Mouse (Mus musculus): ENCODE measurements around the gene Eif2a. TPM values are rescaled to one million over a fixed set of nuclear protein-coding genes. Genes with fewer than 3 reads are reported as not detected.
"Not testable (repeated sequence)": the region's sequence is repeated elsewhere in the genome, so short reads cannot be mapped to it uniquely, and the experiment has no call there.

Gene Eif2a
- polyA plus RNA-seq, 1 experiment from 2014 or later: 71.1 TPM

GRCm38 (mm10) chr3:58577506-58578050 is 52.0 kb downstream of the Eif2a start:
- Histone ChIP-seq H3K27me3 (ENCODE audit: control insufficient read depth, insufficient read depth, low read length) (no peaks in the 10 kb centered on the region), H3K27ac (ENCODE audit: low read depth, low read length) (no peak overlapping the region), H3K36me3 (ENCODE audit: control insufficient read depth, insufficient read depth, low read length) (peaks cover 8% of the 10 kb centered on the region; the same call in 1 of the 2 replicates), H3K4me3 (ENCODE audit: low read length) (peak overlapping the region; percentile 91), H3K9ac (ENCODE audit: low read depth, low read length) (peak overlapping the region; percentile 99; the same call in 1 of the 2 replicates), H3K4me2 (replicated peaks; ENCODE audit: low read depth, low read length) (peak overlapping the region; percentile 55), H3K4me1 (ENCODE audit: control insufficient read depth, insufficient read depth, low read length) (no peaks in the 10 kb centered on the region), H3K9me3 (ENCODE audit: control insufficient read depth, low read length) (no peaks in the 10 kb centered on the region)
- no peak for ATAC-seq (ENCODE audit: low FRiP score, low TSS enrichment)
- 13% methylated on average over 8 of the region's 8 CpGs for WGBS

GRCm38 (mm10) chr3:58581530-58581929 is 55.9 kb downstream of the Eif2a start:
- H3K9ac ChIP-seq (ENCODE audit: low read depth, low read length): no peak overlapping the region
- peaks cover 17% of the 10 kb centered on the region; the same call in 1 of the 2 replicates for H3K36me3 ChIP-seq (ENCODE audit: control insufficient read depth, insufficient read depth, low read length)
- H3K4me1 ChIP-seq (ENCODE audit: control insufficient read depth, insufficient read depth, low read length): no peaks in the 10 kb centered on the region
- H3K9me3 ChIP-seq (ENCODE audit: control insufficient read depth, low read length): no peaks in the 10 kb centered on the region
- H3K4me3 ChIP-seq (ENCODE audit: low read length): no peak overlapping the region
- WGBS: 84% methylated on average over 4 of the region's 4 CpGs
- H3K4me2 ChIP-seq (replicated peaks; ENCODE audit: low read depth, low read length): no peak overlapping the region
- no peaks in the 10 kb centered on the region for H3K27me3 ChIP-seq (ENCODE audit: control insufficient read depth, insufficient read depth, low read length)
- no peak for ATAC-seq (ENCODE audit: low FRiP score, low TSS enrichment)
- H3K27ac ChIP-seq (ENCODE audit: low read depth, low read length): no peak overlapping the region

GRCm38 (mm10) chr3:58582297-58582696 is 56.7 kb downstream of the Eif2a start:
- no peak overlapping the region for H3K9ac ChIP-seq (ENCODE audit: low read depth, low read length)
- H3K9me3 ChIP-seq (ENCODE audit: control insufficient read depth, low read length): no peaks in the 10 kb centered on the region
- WGBS: 76% methylated on average over 5 of the region's 5 CpGs
- H3K4me1 ChIP-seq (ENCODE audit: control insufficient read depth, insufficient read depth, low read length): no peaks in the 10 kb centered on the region
- ATAC-seq (ENCODE audit: low FRiP score, low TSS enrichment): no peak
- H3K36me3 ChIP-seq (ENCODE audit: control insufficient read depth, insufficient read depth, low read length): peaks cover 23% of the 10 kb centered on the region; the same call in 1 of the 2 replicates
- H3K4me3 ChIP-seq (ENCODE audit: low read length): no peak overlapping the region
- no peaks in the 10 kb centered on the region for H3K27me3 ChIP-seq (ENCODE audit: control insufficient read depth, insufficient read depth, low read length)
- no peak overlapping the region for H3K4me2 ChIP-seq (replicated peaks; ENCODE audit: low read depth, low read length)
- H3K27ac ChIP-seq (ENCODE audit: low read depth, low read length): no peak overlapping the region

- no peak overlapping the region for H3K9ac ChIP-seq (ENCODE audit: low read depth, low read length)
Observed at GRCm38 (mm10) chr3:58582788-58583426, 57.3 kb downstream of the Eif2a start.

GRCm38 (mm10) chr3:58590544-58590943 is 64.9 kb downstream of the Eif2a start:
- not testable (repeated sequence) for H3K27ac ChIP-seq (ENCODE audit: low read depth, low read length); ATAC-seq (ENCODE audit: low FRiP score, low TSS enrichment); H3K4me2 ChIP-seq (replicated peaks; ENCODE audit: low read depth, low read length); H3K27me3 ChIP-seq (ENCODE audit: control insufficient read depth, insufficient read depth, low read length); H3K4me3 ChIP-seq (ENCODE audit: low read length); H3K4me1 ChIP-seq (ENCODE audit: control insufficient read depth, insufficient read depth, low read length); H3K9me3 ChIP-seq (ENCODE audit: control insufficient read depth, low read length); H3K9ac ChIP-seq (ENCODE audit: low read depth, low read length)
- H3K36me3 ChIP-seq (ENCODE audit: control insufficient read depth, insufficient read depth, low read length): peaks cover 63% of the 10 kb centered on the region
- WGBS: 95% methylated on average over 4 of the region's 4 CpGs

More at GRCm38 (mm10) chr3:58582788-58583426, 57.3 kb downstream of the Eif2a start:
- no peaks in the 10 kb centered on the region for H3K4me1 ChIP-seq (ENCODE audit: control insufficient read depth, insufficient read depth, low read length)
- no peak overlapping the region for H3K4me2 ChIP-seq (replicated peaks; ENCODE audit: low read depth, low read length)
- H3K9me3 ChIP-seq (ENCODE audit: control insufficient read depth, low read length): no peaks in the 10 kb centered on the region
- ATAC-seq (ENCODE audit: low FRiP score, low TSS enrichment): no peak
- peaks cover 29% of the 10 kb centered on the region for H3K36me3 ChIP-seq (ENCODE audit: control insufficient read depth, insufficient read depth, low read length)
- H3K27ac ChIP-seq (ENCODE audit: low read depth, low read length): no peak overlapping the region
- no peaks in the 10 kb centered on the region for H3K27me3 ChIP-seq (ENCODE audit: control insufficient read depth, insufficient read depth, low read length)
- no peak overlapping the region for H3K4me3 ChIP-seq (ENCODE audit: low read length)
- WGBS: 87% methylated on average over 5 of the region's 5 CpGs

- not testable (repeated sequence) for H3K27me3 ChIP-seq (ENCODE audit: control insufficient read depth, insufficient read depth, low read length); ATAC-seq (ENCODE audit: low FRiP score, low TSS enrichment); H3K4me1 ChIP-seq (ENCODE audit: control insufficient read depth, insufficient read depth, low read length); H3K4me3 ChIP-seq (ENCODE audit: low read length); H3K9ac ChIP-seq (ENCODE audit: low read depth, low read length); H3K4me2 ChIP-seq (replicated peaks; ENCODE audit: low read depth, low read length); H3K9me3 ChIP-seq (ENCODE audit: control insufficient read depth, low read length); H3K27ac ChIP-seq (ENCODE audit: low read depth, low read length)
- H3K36me3 ChIP-seq (ENCODE audit: control insufficient read depth, insufficient read depth, low read length): peaks cover 46% of the 10 kb centered on the region
- 96% methylated on average over 7 of the region's 7 CpGs for WGBS
Observed at GRCm38 (mm10) chr3:58592666-58593065, 67.0 kb downstream of the Eif2a start.

- WGBS: 82% methylated on average over 5 of the region's 5 CpGs
- no peak for ATAC-seq (ENCODE audit: low FRiP score, low TSS enrichment)
- no peak overlapping the region for H3K4me3 ChIP-seq (ENCODE audit: low read length)
- H3K27ac ChIP-seq (ENCODE audit: low read depth, low read length): no peak overlapping the region
- H3K4me2 ChIP-seq (replicated peaks; ENCODE audit: low read depth, low read length): no peak overlapping the region
- no peaks in the 10 kb centered on the region for H3K27me3 ChIP-seq (ENCODE audit: control insufficient read depth, insufficient read depth, low read length)
- no peaks in the 10 kb centered on the region for H3K4me1 ChIP-seq (ENCODE audit: control insufficient read depth, insufficient read depth, low read length)
- no peak overlapping the region for H3K9ac ChIP-seq (ENCODE audit: low read depth, low read length)
- H3K9me3 ChIP-seq (ENCODE audit: control insufficient read depth, low read length): no peaks in the 10 kb centered on the region
- H3K36me3 ChIP-seq (ENCODE audit: control insufficient read depth, insufficient read depth, low read length): peaks cover 39% of the 10 kb centered on the region
Observed at GRCm38 (mm10) chr3:58593623-58594022, 68.0 kb downstream of the Eif2a start.

Other genes with a start within 250 kb of the Eif2a start
- gene Tsc22d2, start 111.1 kb upstream of the Eif2a start, polyA plus RNA-seq (2014; fragmentation: Nextera tagmentation; extraction: Ambion mirVana): 16.1 and 17.9 TPM in 2 replicates
- 99.5 and 130 TPM in 2 replicates for gene Serp1, start 71 bp downstream of the Eif2a start, polyA plus RNA-seq (2014; fragmentation: Nextera tagmentation; extraction: Ambion mirVana)
- gene Selenot, start 50.8 kb downstream of the Eif2a start, polyA plus RNA-seq (2014; fragmentation: Nextera tagmentation; extraction: Ambion mirVana): 30.6 and 31.5 TPM in 2 replicates
- gene Erich6, start 111.4 kb downstream of the Eif2a start, polyA plus RNA-seq (2014; fragmentation: Nextera tagmentation; extraction: Ambion mirVana): 0.14 TPM in 1 of 2 replicates, not detected in the other
- 4.6 and 5.5 TPM in 2 replicates for gene Siah2, start 166.6 kb downstream of the Eif2a start, polyA plus RNA-seq (2014; fragmentation: Nextera tagmentation; extraction: Ambion mirVana)

All from kidney, embryonic 14.5 days (tissue).